Mouse (Mus musculus) megakaryocyte, embryonic 14.5 days (primary cell): ENCODE data around the gene Hoxc5.

Experiments
- FLI1 ChIP-seq: IDR thresholded peaks from 2 replicates; pipeline ENCODE4 v1.6.1; 2012; ENCODE audit warnings: low read length, inconsistent platforms, mixed read lengths
- GATA1 ChIP-seq: IDR thresholded peaks from 3 replicates; pipeline ENCODE4 v1.6.1; 2012; ENCODE audit warnings: mixed read lengths, low read length, inconsistent platforms, borderline replicate concordance

DNA sequence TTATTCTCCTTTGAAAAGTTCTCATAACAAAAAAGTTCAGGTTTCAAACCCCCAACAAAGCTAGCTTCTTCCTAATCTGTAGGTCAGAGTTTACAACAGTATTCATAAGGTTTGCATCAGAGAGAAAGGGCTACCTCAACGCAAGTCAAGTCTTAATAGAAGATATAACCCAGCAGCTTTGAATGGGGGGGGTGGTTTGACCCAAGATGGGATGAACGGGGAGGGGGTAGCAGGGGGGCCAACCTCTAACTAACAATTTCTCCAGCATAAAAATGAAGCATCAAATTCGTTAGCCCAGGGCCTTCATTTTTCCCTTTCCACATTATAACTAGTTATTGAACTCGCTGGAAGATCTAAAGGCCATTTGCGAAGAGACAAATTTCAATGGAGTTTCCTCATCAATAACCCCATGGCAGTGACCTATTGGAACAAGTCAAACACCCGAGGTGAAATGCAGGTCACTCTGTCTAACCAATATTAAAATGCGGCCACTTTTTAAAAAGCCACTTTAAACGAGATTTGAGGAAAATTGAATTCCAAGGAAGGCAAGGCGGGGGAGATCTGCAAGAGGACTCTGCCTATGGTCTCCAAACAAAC, 61.8 kb downstream of the Hoxc5 start:
- TF ChIP-seq GATA1 (no peak), FLI1 (no peak)
